Mouse (Mus musculus) kidney, embryonic 14.5 days (tissue): ENCODE results near the gene Slc25a12. TPM values are rescaled to one million over a fixed set of nuclear protein-coding genes. Genes with fewer than 3 reads are reported as not detected.

Experiments used
- ATAC-seq: fragments of 200-750 bp; cut with Nextera tagmentation; 2 replicates; pipeline ENCODE4 v1.8.0; 2017; ENCODE audit warnings: moderate number of reproducible peaks, mild to moderate bottlenecking, moderate TSS enrichment, moderate library complexity; ENCODE audit not compliant: low FRiP score, low TSS enrichment
- H3K27ac ChIP-seq: fragments of 300-500 bp; sonication (generic); 2 replicates; pipeline ENCODE4 v1.5.1; 2014; ENCODE audit warnings: low read depth, mild to moderate bottlenecking, low read length, moderate library complexity, mixed read lengths
- H3K27me3 ChIP-seq: fragments of 300-500 bp; sonication (generic); 2 replicates; pipeline ENCODE4 v1.6.1; 2014; ENCODE audit warnings: mild to moderate bottlenecking, low read length; ENCODE audit not compliant: control insufficient read depth, insufficient read depth
- H3K36me3 ChIP-seq: fragments of 300-500 bp; sonication (generic); 2 replicates; pipeline ENCODE4 v1.6.1; 2014; ENCODE audit warnings: low read length, mixed read lengths; ENCODE audit not compliant: control insufficient read depth, insufficient read depth
- H3K4me1 ChIP-seq: fragments of 300-500 bp; sonication (generic); 2 replicates; pipeline ENCODE4 v1.6.1; 2014; ENCODE audit warnings: low read length, mixed read lengths; ENCODE audit not compliant: control insufficient read depth, insufficient read depth
- H3K4me2 ChIP-seq: fragments of 300-500 bp; sonication (generic); replicated peaks from 2 replicates; pipeline ENCODE4 v1.6.1; 2014; ENCODE audit warnings: low read depth, mild to moderate bottlenecking, low read length
- H3K4me3 ChIP-seq: fragments of 300-500 bp; sonication (generic); 2 replicates; pipeline ENCODE4 v1.5.1; 2014; ENCODE audit warnings: mild to moderate bottlenecking, low read length
- H3K9ac ChIP-seq: fragments of 300-500 bp; sonication (generic); 2 replicates; pipeline ENCODE4 v1.6.1; 2014; ENCODE audit warnings: low read depth, mild to moderate bottlenecking, low read length, moderate library complexity
- H3K9me3 ChIP-seq: fragments of 300-500 bp; sonication (generic); 2 replicates; pipeline ENCODE4 v1.6.1; 2016; ENCODE audit warnings: low read length; ENCODE audit not compliant: control insufficient read depth
- WGBS: fragments of 180-500 bp; shearing (Covaris S2); extraction: QIAGEN DNeasy Blood & Tissue Kit; methylation state at CpG from one replicate; pipeline ENCODE4 v1.1.7; 2014; 5-methylcytosine and 5-hydroxymethylcytosine counted together
- polyA plus RNA-seq: library from polyadenylated mRNA; unstranded; fragments of >200 nt; fragmentation: Nextera tagmentation; extraction: Ambion mirVana; gene quantifications from 2 replicates; pipeline ENCODE4 v1.2.1, GENCODE M21; 2014

Gene Slc25a12
- polyA plus RNA-seq, 1 experiment from 2014 or later = 41.6 TPM

- no peak overlapping the region for H3K27ac ChIP-seq
- no peaks in the 10 kb centered on the region for H3K9me3 ChIP-seq
- no peak overlapping the region for H3K4me2 ChIP-seq
- WGBS = 93% methylated on average over 3 of the region's 3 CpGs
- H3K27me3 ChIP-seq = no peaks in the 10 kb centered on the region
- peaks cover 28% of the 10 kb centered on the region for H3K36me3 ChIP-seq
- H3K4me1 ChIP-seq = no peaks in the 10 kb centered on the region
- H3K4me3 ChIP-seq = no peak overlapping the region
- no peak overlapping the region for H3K9ac ChIP-seq
- ATAC-seq = no peak
Measured at GRCm38 (mm10) chr2:71242180-71242579, 125.4 kb downstream of the Slc25a12 start.

- no peaks in the 10 kb centered on the region for H3K4me1 ChIP-seq
- H3K4me2 ChIP-seq = no peak overlapping the region
- no peaks in the 10 kb centered on the region for H3K27me3 ChIP-seq
- H3K4me3 ChIP-seq = no peak overlapping the region
- H3K36me3 ChIP-seq = peaks cover 29% of the 10 kb centered on the region
- WGBS = 95% methylated on average over 2 of the region's 2 CpGs
- H3K27ac ChIP-seq = no peak overlapping the region
- H3K9me3 ChIP-seq = no peaks in the 10 kb centered on the region
- ATAC-seq = no peak
- H3K9ac ChIP-seq = no peak overlapping the region
Measured at GRCm38 (mm10) chr2:71241505-71241904, 126.0 kb downstream of the Slc25a12 start.

- H3K4me2 ChIP-seq = no peak overlapping the region
- no peak for ATAC-seq
- H3K36me3 ChIP-seq = peaks cover 34% of the 10 kb centered on the region
- H3K27me3 ChIP-seq = no peaks in the 10 kb centered on the region
- no peak overlapping the region for H3K4me3 ChIP-seq
- no peaks in the 10 kb centered on the region for H3K9me3 ChIP-seq
- WGBS = 96% methylated on average over 6 of the region's 6 CpGs
- H3K9ac ChIP-seq = no peak overlapping the region
- no peak overlapping the region for H3K27ac ChIP-seq
- no peaks in the 10 kb centered on the region for H3K4me1 ChIP-seq
Measured at GRCm38 (mm10) chr2:71236009-71236408, 131.5 kb downstream of the Slc25a12 start.

- Histone ChIP-seq H3K4me1 (no peaks in the 10 kb centered on the region), H3K27me3 (no peaks in the 10 kb centered on the region), H3K27ac (no peak overlapping the region), H3K36me3 (peaks cover 34% of the 10 kb centered on the region), H3K4me2 (no peak overlapping the region), H3K9ac (no peak overlapping the region), H3K9me3 (no peaks in the 10 kb centered on the region), H3K4me3 (no peak overlapping the region)
- no peak for ATAC-seq
- 96% methylated on average over 4 of the region's 4 CpGs for WGBS
Measured at GRCm38 (mm10) chr2:71235420-71235819, 132.1 kb downstream of the Slc25a12 start.

GRCm38 (mm10) chr2:71232976-71233375 is 134.6 kb downstream of the Slc25a12 start:
- no peak overlapping the region for H3K4me2 ChIP-seq
- peaks cover 27% of the 10 kb centered on the region for H3K36me3 ChIP-seq
- H3K27ac ChIP-seq = no peak overlapping the region
- no peaks in the 10 kb centered on the region for H3K4me1 ChIP-seq
- H3K9me3 ChIP-seq = no peaks in the 10 kb centered on the region
- WGBS = 76% methylated on average over 2 of the region's 2 CpGs
- no peaks in the 10 kb centered on the region for H3K27me3 ChIP-seq
- no peak for ATAC-seq
- H3K9ac ChIP-seq = no peak overlapping the region
- no peak overlapping the region for H3K4me3 ChIP-seq

GRCm38 (mm10) chr2:71231951-71232350 is 135.6 kb downstream of the Slc25a12 start:
- ATAC-seq = no peak
- no peaks in the 10 kb centered on the region for H3K9me3 ChIP-seq
- peaks cover 20% of the 10 kb centered on the region for H3K36me3 ChIP-seq
- WGBS = 88% methylated on average over 5 of the region's 5 CpGs
- H3K9ac ChIP-seq = no peak overlapping the region
- no peak overlapping the region for H3K4me2 ChIP-seq
- H3K27me3 ChIP-seq = no peaks in the 10 kb centered on the region
- H3K4me1 ChIP-seq = no peaks in the 10 kb centered on the region
- H3K4me3 ChIP-seq = no peak overlapping the region
- H3K27ac ChIP-seq = no peak overlapping the region

- WGBS = 91% methylated on average over 1 of the region's 1 CpGs
- peaks cover 16% of the 10 kb centered on the region for H3K36me3 ChIP-seq
- H3K4me2 ChIP-seq = no peak overlapping the region
- H3K4me1 ChIP-seq = no peaks in the 10 kb centered on the region
- no peak overlapping the region for H3K4me3 ChIP-seq
- H3K27me3 ChIP-seq = no peaks in the 10 kb centered on the region
- no peaks in the 10 kb centered on the region for H3K9me3 ChIP-seq
- no peak for ATAC-seq
- no peak overlapping the region for H3K9ac ChIP-seq
- no peak overlapping the region for H3K27ac ChIP-seq
Measured at GRCm38 (mm10) chr2:71229603-71230002, 137.9 kb downstream of the Slc25a12 start.

GRCm38 (mm10) chr2:71227398-71227797 is 140.2 kb downstream of the Slc25a12 start:
- Histone ChIP-seq H3K4me2 (no peak overlapping the region), H3K36me3 (peaks cover 31% of the 10 kb centered on the region), H3K9ac (no peak overlapping the region), H3K4me3 (no peak overlapping the region), H3K27me3 (no peaks in the 10 kb centered on the region), H3K27ac (no peak overlapping the region), H3K4me1 (no peaks in the 10 kb centered on the region), H3K9me3 (no peaks in the 10 kb centered on the region)
- 61% methylated on average over 1 of the region's 1 CpGs for WGBS
- ATAC-seq = no peak
